Mouse (Mus musculus): ENCODE data around the gene Eci1.
A peak's percentile ranks its signal among the peaks of the same experiment; 100 is the strongest.

- peak; percentile 20; the same call in 1 of the 2 replicates for TF ChIP-seq CTCF (IDR thresholded peaks at IDR 0.05; ENCODE audit: borderline replicate concordance, insufficient read depth, low read length)
- no peak for TF ChIP-seq POLR2A (IDR thresholded peaks at IDR 0.05; ENCODE audit: low read depth, low read length)
Measured at GRCm38 (mm10) chr17:24480201-24480826, 53.9 kb downstream of the Eci1 start.

All from embryonic fibroblast, embryonic 13.5 days (primary cell).